Mouse (Mus musculus) lung, embryonic 14.5 days (tissue): ENCODE measurements at regions not wholly inside any gene's neighbourhood (a gene's known extent, or its start where the extent isn't known, plus 50 kb on each side); places are given as distances from the start of the nearest gene placed in this dataset.

Experiments used
- ATAC-seq: fragments of 200-750 bp; cut with Nextera tagmentation; 2 replicates; pipeline ENCODE4 v1.8.0; 2017; ENCODE audit warnings: mild to moderate bottlenecking, moderate TSS enrichment, moderate library complexity; ENCODE audit not compliant: insufficient read depth
- DNase-seq: peaks from one replicate; pipeline ENCODE4 v3.0.0-alpha.2; 2015
- H3K27ac ChIP-seq: fragments of 300-500 bp; sonication (generic); 2 replicates; pipeline ENCODE4 v1.5.1; 2014; ENCODE audit warnings: low read depth, mild to moderate bottlenecking, moderate library complexity
- H3K27me3 ChIP-seq: fragments of 300-500 bp; sonication (generic); 2 replicates; pipeline ENCODE4 v1.6.1; 2014; ENCODE audit warnings: low read length, control low read depth; ENCODE audit not compliant: insufficient read depth
- H3K36me3 ChIP-seq: fragments of 300-500 bp; sonication (generic); 2 replicates; pipeline ENCODE4 v1.6.1; 2014; ENCODE audit warnings: control low read depth; ENCODE audit not compliant: insufficient read depth
- H3K4me1 ChIP-seq: fragments of 300-500 bp; sonication (generic); 2 replicates; pipeline ENCODE4 v1.6.1; 2014; ENCODE audit warnings: antibody characterized with exemption, control low read depth; ENCODE audit not compliant: insufficient read depth
- H3K4me2 ChIP-seq: fragments of 300-500 bp; sonication (generic); 2 replicates; pipeline ENCODE4 v1.6.1; 2014; ENCODE audit warnings: mild to moderate bottlenecking
- H3K4me3 ChIP-seq: fragments of 300-500 bp; sonication (generic); 2 replicates; pipeline ENCODE4 v1.5.1; 2014; ENCODE audit warnings: low read depth, low read length
- H3K9ac ChIP-seq: fragments of 300-500 bp; sonication (generic); 2 replicates; pipeline ENCODE4 v1.6.1; 2014
- H3K9me3 ChIP-seq: fragments of 300-500 bp; sonication (generic); 2 replicates; pipeline ENCODE4 v1.6.1; 2016; ENCODE audit warnings: low read depth, low read length, control low read depth
- CTCF ChIP-seq: IDR thresholded peaks from 2 replicates; pipeline ENCODE4 v1.5.1; 2016; ENCODE audit warnings: antibody characterized with exemption, low read depth
- WGBS: fragments of 180-500 bp; shearing (Covaris S2); extraction: QIAGEN DNeasy Blood & Tissue Kit; methylation state at CpG from one replicate; pipeline ENCODE4 v1.1.7; 2014; 5-methylcytosine and 5-hydroxymethylcytosine counted together

DNA sequence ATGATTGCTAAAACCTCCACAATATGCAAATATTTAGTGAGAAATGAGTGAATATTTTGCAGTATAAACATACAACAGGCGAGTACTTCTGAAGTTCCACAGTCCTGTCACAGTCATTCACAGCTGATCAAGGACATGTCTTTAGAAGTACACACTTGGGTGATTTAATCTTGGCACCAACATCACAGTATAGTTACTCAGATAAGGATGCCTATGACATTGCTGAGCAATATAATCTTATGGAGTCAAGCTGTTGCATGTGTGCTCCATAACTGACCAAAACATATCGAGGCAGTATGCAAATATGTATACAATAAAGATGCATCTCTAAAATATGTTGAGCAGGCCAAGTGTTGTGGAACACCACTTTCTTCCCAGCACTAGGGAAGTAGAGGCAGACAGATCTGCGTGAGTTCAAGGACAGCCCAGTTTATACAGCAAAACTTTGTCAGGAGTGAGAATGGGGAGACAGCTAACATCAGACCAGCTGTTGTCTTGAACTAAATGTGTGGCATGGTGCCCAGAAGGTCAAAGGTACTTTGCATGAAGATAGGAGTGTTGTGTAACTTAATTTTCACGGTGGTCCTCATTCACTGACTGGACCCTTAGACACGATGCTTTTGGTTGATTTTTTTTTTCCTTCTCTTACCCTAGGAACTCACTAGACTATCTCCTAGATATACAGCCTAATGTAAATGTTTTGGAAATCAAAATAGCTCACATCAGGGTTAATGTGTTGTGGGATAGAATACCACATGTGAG, 70.7 kb upstream of the Peli2 start:
- Histone ChIP-seq H3K9ac (no peak overlapping the region), H3K4me1 (no peaks in the 10 kb centered on the region), H3K4me3 (no peak overlapping the region), H3K27me3 (no peaks in the 10 kb centered on the region), H3K4me2 (no peak overlapping the region), H3K36me3 (no peaks in the 10 kb centered on the region), H3K27ac (peak overlapping the region; percentile 51), H3K9me3 (no peaks in the 10 kb centered on the region)
- DNase-seq (peak; percentile 96), ATAC-seq (peak; percentile 91)
- no peak for TF ChIP-seq CTCF
- 33% methylated on average over 5 of the region's 5 CpGs for WGBS

GRCm38 (mm10) chr14:48050460-48050760, 70.2 kb upstream of the Peli2 start:
- no peaks in the 10 kb centered on the region for H3K27me3 ChIP-seq
- no peak for TF ChIP-seq CTCF
- no peak overlapping the region for H3K9ac ChIP-seq
- DNase-seq: no peak
- no peak overlapping the region for H3K4me2 ChIP-seq
- no peaks in the 10 kb centered on the region for H3K9me3 ChIP-seq
- WGBS: 46% methylated on average over 2 of the region's 2 CpGs
- H3K4me1 ChIP-seq: no peaks in the 10 kb centered on the region
- no peak; the same call in 1 of the 2 replicates for ATAC-seq
- no peaks in the 10 kb centered on the region for H3K36me3 ChIP-seq
- H3K27ac ChIP-seq: peak overlapping the region; percentile 51
- no peak overlapping the region for H3K4me3 ChIP-seq

GRCm38 (mm10) chr14:48051971-48052370, 68.7 kb upstream of the Peli2 start:
- Histone ChIP-seq H3K4me1 (no peaks in the 10 kb centered on the region), H3K27me3 (no peaks in the 10 kb centered on the region), H3K27ac (no peak overlapping the region), H3K9ac (no peak overlapping the region), H3K9me3 (no peaks in the 10 kb centered on the region), H3K4me3 (no peak overlapping the region), H3K4me2 (no peak overlapping the region), H3K36me3 (no peaks in the 10 kb centered on the region)
- ATAC-seq (no peak), DNase-seq (peak; percentile 14)
- TF ChIP-seq CTCF: no peak
- 31% methylated on average over 3 of the region's 3 CpGs for WGBS

DNA sequence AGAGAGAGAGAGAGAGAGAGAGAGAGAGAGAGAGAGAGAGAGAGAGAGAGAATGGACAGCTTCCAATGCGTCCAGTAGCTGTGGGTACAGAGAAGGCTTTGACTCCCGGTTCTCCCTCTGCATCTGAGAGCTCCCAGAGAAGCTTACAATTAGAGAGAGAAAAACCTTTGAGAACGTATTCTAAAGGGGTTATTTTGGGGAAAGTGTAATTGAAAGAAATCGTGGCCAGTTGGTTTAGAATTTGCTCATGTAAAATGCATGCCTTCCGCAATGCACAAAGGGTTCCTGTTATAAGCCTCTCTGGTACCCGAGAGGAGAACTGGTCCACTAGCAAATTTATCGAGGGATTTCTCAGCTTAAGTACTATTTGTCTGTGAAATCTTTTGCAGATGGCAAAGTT, 68.2 kb upstream of the Peli2 start:
- Histone ChIP-seq H3K36me3 (no peaks in the 10 kb centered on the region), H3K27ac (no peak overlapping the region), H3K9me3 (no peaks in the 10 kb centered on the region), H3K4me2 (no peak overlapping the region), H3K27me3 (no peaks in the 10 kb centered on the region), H3K9ac (no peak overlapping the region), H3K4me3 (no peak overlapping the region), H3K4me1 (no peaks in the 10 kb centered on the region)
- 71% methylated on average over 7 of the region's 7 CpGs for WGBS
- TF ChIP-seq CTCF: no peak
- no peak for DNase-seq
- no peak for ATAC-seq

DNA sequence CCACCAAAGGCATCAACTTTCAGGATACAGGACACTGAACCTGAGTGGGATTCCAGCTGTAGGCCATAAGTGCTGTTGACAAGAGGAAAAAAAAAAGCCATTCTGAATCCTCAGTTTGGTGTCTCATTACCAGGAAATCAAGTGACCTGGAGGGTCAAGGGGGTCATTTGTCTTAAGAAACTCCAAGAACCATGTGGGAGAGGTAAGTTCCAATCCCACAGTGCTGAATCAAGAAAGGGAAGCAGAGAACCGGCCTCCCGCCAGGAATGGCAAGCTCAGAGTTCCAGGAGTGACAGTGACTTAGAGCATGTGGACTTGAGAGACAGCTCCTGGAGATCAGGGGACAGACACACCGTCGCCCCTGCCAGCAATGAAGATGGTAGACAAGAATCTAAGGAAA, 67.5 kb upstream of the Peli2 start:
- WGBS: 47% methylated on average over 4 of the region's 4 CpGs
- Histone ChIP-seq H3K9ac (no peak overlapping the region), H3K9me3 (no peaks in the 10 kb centered on the region), H3K27me3 (no peaks in the 10 kb centered on the region), H3K27ac (no peak overlapping the region), H3K36me3 (no peaks in the 10 kb centered on the region), H3K4me1 (no peaks in the 10 kb centered on the region), H3K4me3 (no peak overlapping the region), H3K4me2 (no peak overlapping the region)
- no peak for TF ChIP-seq CTCF
- ATAC-seq (no peak), DNase-seq (no peak)

DNA sequence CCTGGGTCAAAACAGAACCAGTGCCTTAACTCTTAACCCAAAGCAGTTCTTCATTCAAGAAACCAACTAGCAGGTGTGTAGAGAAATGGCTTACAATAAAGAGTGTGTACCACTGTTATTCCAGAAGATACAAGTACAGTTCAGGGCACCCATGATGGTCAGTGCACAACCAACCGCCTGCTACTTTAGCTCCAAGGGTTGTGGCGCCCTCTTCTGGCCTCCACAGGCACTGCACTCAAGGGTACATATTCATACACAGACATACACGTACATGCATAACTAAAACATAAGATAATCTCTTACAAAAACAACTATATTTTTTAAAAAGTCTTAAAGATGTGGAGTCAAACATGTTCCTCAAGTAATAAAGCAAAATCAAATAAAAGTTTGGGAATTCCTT, 65.9 kb upstream of the Peli2 start:
- no peak overlapping the region for H3K27ac ChIP-seq
- no peaks in the 10 kb centered on the region for H3K27me3 ChIP-seq
- H3K36me3 ChIP-seq: no peaks in the 10 kb centered on the region
- H3K4me2 ChIP-seq: no peak overlapping the region
- H3K4me3 ChIP-seq: no peak overlapping the region
- H3K9me3 ChIP-seq: no peaks in the 10 kb centered on the region
- 69% methylated on average over 3 of the region's 3 CpGs for WGBS
- peak; percentile 50 for TF ChIP-seq CTCF
- DNase-seq (no peak), ATAC-seq (no peak)
- no peak overlapping the region for H3K9ac ChIP-seq
- H3K4me1 ChIP-seq: no peaks in the 10 kb centered on the region

DNA sequence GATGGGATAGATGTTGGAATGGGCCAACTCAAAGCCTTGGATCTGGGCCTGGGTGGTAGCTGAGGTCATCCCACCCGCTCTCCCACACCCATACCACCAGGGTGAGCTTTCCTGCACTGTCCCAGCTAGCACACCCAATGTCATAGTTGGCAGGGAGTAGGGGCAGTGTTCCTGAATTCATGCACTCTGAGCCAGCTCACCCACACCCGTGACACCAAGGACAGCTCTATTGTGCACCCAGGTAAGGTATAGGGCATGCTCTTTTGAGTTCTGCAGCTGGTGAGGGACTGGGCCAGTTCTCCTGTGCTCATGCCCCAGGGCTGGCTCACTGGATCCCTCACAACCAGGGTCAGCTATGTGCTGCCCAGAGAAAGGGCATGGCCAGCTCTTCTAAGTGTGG, 64.8 kb upstream of the Peli2 start:
- H3K4me2 ChIP-seq: no peak overlapping the region
- H3K27me3 ChIP-seq: no peaks in the 10 kb centered on the region
- H3K4me3 ChIP-seq: no peak overlapping the region
- 86% methylated on average over 2 of the region's 2 CpGs for WGBS
- H3K9me3 ChIP-seq: no peaks in the 10 kb centered on the region
- H3K9ac ChIP-seq: no peak overlapping the region
- no peaks in the 10 kb centered on the region for H3K36me3 ChIP-seq
- TF ChIP-seq CTCF: no peak
- H3K4me1 ChIP-seq: no peaks in the 10 kb centered on the region
- ATAC-seq: no peak
- DNase-seq: no peak
- H3K27ac ChIP-seq: no peak overlapping the region
